Mouse (Mus musculus) megakaryocyte, embryonic 14.5 days (primary cell): ENCODE results near the gene Fxyd5.

Experiments used
- FLI1 ChIP-seq: IDR thresholded peaks from 2 replicates; pipeline ENCODE4 v1.6.1; 2012; ENCODE audit warnings: low read length, inconsistent platforms, mixed read lengths
- GATA1 ChIP-seq: IDR thresholded peaks from 3 replicates; pipeline ENCODE4 v1.6.1; 2012; ENCODE audit warnings: mixed read lengths, low read length, inconsistent platforms, borderline replicate concordance

DNA sequence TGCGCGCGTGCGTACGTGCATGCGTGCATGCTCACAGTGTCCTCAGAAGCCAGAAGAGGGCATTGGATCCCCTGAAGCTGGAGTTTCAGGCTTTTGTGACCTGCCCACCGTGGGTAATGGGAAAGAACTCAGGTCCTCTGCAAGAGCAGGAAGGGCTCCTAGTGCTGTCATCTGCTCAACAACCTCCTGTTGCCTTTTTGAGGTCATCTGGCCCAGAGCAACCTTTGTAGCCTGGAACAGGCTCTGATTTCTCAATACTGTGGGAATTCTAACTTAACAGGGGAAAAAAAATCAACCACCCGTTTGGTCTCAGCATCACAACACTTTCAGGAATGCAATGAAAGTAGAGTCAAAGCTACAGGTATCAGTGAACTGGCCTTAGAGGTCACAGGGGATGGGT is 37.4 kb upstream of the Fxyd5 start:
- TF ChIP-seq GATA1, result no peak
- TF ChIP-seq FLI1, result no peak
